Mouse (Mus musculus): ENCODE data around the gene Fam50b.

Gene Fam50b

DNA sequence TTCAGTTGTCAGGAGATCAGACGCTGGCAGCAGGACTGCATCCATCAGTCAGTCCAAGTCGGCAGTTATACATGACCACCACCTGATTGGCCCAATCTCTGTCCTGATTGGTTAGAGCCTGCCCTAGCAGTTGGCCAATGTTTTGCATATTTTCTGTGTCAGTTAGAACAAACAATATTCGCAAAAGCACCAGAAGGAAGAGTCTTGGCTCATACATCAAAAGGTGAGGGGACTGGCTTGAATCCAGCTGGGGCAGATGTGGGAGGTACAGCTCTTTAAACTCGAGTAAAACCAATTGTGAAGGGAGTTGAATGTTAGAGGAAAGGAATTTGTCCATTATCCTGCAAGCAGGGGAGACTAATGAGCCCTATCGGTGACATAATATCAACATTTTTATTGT is at the start of gene Fam50b:
Fam50b (plus strand) TSS at position 165 of the 400 bp plus-strand sequence.
- in situ Hi-C loops (cut with MboI; ENCODE audit: low sequenced_read_pairs): no loop called here

DNA sequence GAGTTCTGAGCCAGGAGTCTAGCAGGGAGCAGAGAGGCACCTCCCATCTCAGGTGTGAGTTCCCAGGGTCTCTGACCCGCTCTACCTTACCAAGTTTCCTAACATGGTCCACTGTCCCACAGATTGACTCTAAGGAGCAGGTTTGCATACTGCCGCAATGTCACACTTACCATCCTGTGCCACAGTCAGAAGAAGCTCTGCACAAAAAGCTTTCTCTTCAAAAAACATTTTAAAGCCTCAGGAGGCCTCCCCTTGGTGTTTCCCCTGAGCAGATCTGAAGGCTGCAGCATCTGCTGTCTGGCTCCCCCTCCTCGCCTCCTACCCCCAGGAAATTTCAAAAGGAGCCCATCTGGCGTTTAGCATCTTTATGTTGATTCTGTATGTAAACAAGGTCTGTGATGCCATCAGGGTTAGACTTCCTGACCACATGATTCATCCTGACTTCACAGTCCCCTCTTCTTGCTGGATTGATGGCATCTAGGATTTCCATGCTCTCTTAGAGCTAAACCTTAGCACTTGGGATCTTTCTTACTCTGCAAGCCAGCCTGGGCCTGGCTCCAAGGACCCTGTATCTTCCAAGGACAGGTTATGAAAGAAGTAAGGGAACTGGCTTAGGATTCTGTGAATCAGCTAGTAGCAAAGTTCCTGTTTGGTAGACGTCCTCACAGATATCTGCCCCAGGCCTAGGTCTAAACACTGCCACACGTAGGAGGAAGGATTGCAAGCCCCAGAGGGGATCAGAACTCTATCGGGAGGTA is 49.5 kb upstream of the Fam50b start:
- in situ Hi-C loops (cut with MboI; ENCODE audit: low sequenced_read_pairs): no loop called here

DNA sequence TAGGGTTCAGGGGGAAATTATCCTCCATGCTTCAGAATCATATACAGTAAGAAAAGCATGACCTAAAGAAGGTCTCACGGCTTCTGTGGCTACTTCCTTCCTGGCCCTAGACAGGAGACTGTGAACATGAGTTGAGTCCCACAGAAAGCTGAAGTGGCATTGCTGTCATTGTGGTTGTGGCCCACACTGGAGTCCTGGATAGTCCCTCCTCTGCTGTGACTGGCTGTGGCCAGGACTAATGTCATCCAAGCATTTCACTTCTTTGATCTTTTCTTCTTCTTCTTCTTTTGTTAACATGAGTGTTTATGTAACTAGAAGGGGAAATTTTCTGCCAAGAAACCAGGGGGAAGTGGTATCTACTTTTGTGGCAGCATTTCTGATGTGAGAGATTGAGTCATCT is 43.6 kb upstream of the Fam50b start:
- in situ Hi-C loops (cut with MboI; ENCODE audit: low sequenced_read_pairs): no loop called here

DNA sequence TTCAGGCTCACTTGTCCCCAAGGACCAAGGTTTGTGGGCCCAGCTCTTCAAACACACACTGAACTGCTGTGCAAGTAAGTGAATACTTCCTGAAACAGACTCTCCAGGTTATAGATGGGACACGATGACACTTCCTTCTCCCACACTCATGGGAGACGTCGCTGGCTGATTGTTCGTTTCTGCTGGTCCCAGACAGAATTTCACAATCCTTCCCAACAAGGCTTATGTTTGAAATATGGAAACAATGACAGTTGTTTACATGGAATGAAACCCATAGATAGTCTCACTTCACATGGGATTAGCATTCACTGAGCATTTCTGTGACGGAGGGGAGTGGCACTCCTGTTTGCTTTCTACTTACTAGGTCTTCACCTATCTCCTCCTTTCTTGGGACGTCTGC is 41.5 kb upstream of the Fam50b start:
- in situ Hi-C loops (cut with MboI; ENCODE audit: low sequenced_read_pairs): no loop called here

DNA sequence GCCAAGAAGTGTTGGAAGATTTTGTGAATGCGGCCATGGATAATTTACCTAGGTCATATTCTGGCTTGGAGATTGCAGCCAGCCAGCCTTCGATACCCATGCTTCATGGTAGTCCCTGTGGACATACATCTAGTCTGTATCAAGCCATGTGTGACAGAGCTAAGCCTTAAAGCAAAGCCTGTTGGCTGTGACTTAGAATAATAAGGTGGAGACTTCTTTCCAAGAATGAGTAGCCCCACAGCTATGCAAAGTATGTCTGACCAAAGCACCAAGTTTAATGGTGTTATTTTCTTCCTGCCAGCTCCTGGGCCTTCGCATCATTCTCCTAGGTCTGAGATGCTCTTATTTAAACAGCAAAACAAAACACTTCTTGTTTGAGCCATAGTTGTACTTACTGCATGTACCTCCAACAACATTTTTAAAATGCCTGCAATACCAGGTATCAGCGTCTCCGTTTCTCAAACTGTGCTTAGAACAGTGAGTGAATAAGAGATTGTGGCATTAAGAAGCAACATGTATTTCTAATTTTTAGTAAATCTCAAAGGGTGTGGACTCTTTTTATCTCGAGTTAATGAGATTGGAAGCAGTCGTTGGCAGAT is 37.8 kb upstream of the Fam50b start:
- in situ Hi-C loops (cut with MboI; ENCODE audit: low sequenced_read_pairs): no loop called here

DNA sequence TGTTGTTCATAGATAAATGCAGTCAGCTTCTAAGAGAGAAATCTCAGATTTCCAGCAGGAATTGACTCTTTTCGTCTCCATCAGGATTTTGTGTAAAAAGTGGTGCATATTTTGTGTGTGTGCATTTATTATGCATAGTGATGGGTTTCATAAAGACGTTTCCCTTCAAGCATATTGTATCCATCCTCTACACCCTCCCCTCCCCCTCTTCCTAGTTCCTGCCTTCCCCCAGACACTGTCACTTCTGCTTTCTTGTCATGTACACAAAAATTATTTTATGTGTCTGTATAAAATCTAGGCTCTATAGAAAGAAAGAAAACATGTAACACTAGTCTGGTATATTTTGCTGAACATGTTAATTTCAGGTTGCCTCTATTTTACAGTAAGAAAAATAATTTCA is 34.6 kb upstream of the Fam50b start:
- in situ Hi-C loops (cut with MboI; ENCODE audit: low sequenced_read_pairs): no loop called here

DNA sequence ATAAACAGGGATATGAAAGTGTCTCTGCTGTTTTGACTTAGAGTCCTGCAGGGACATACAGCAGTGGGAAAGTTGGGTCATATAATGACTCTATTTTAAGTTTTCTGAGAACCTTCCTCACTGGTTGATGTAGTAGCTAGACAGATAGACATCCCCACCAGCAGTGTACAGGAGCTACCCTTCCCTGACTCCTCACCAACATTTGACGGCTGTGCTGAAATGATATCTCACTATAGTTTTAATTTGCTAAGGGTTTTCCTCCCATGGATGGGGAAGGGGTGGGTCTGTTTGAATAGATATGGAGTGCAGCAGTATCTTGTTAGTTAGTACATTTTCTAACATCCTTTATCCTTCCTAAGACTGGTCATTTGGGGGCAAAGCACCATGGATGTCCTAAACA is 34.0 kb upstream of the Fam50b start:
- in situ Hi-C loops (cut with MboI; ENCODE audit: low sequenced_read_pairs): no loop called here

DNA sequence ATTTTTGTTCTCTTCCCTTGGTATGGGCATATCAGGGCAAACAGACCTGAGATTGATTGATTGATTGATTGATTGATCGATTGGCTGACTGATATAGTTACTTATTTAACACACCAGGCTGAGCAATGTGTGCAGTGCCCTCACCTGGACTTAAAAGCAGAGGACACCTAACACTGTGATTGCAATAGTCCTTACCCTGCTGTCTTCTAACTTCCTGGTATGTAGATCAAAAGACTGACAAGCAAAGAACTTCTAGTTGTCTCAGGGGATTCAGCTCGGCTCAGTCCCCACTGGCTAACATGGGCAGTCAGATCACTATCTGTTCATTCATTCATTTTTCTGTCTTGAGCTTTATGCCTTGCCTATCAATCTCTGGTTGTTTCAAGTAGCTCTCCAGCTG is 31.3 kb upstream of the Fam50b start:
- in situ Hi-C loops (cut with MboI; ENCODE audit: low sequenced_read_pairs): no loop called here

DNA sequence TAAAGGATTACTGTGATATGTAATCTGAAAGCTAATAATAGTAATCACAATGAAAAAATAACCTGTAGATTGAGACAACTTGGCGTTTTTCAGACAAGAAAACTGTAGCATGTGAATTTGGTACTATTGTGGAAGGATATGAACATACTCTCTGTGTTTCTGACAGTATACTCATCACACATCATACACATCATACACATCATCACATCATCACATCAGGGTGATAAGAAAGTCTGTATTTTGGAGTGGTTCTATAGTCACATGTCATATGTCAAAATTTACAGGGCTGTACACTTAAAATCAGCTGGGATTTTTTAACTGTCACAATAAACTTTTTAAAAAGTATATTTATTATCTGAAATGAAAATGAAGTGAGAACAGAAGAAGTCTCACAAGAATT is 30.9 kb upstream of the Fam50b start:
- in situ Hi-C loops (cut with MboI; ENCODE audit: low sequenced_read_pairs): no loop called here

DNA sequence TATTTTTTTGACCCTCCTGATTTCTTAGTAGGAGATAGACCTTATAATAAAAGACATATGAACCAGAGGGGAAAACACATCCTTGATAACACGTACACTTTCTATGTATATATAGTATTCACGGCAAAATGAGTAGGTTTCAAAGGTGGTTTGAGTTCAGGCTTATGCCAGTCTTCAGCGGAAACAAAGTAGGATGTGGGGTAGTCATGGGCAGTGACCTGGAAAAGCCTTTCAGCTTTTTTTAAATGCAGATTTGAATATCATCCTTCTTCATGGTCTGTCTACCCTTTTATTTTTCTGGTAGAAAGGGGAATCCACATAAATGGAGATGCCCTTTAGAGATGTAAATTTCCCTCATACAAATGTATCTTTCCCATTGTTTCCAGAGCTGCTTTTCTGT is 29.8 kb upstream of the Fam50b start:
- in situ Hi-C loops (cut with MboI; ENCODE audit: low sequenced_read_pairs): no loop called here

DNA sequence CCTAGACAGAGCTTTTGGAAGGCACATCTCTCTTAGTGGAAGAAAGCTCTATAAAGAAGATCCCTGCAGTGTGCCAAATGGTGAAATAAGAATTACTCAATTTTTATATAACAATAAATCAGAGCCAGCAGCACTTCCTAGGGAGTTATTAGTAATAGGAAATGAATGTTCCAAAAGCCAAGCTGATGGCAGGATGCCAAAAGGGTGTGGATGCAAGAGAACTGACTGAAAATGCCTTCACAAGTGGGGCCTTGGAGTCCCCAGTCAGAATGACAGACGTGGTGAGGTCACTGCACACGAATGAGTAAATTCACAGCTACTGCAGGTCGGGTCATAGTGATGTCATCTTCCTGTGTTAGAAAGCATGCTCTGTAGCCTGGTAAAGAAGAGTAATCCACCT is 25.7 kb upstream of the Fam50b start:
- in situ Hi-C loops (cut with MboI; ENCODE audit: low sequenced_read_pairs): no loop called here

DNA sequence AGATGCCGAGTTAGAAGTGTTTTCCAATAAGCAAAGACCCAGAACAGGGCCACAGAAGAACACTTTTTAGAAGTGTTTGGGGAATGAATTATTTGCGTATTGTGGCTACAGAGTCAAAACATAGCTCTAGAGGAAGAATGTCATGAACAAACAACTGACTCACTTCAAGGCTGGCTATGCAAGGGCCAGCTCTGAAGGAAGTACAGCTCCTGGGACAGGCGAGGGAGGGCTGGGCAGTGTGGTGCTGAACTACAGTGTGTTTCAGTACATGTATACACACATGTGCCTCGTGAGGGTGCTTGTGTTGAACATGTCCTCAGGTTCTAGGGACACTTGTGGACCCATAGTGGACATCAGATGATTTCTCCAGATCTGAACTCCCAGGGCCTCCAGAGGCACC is 25.1 kb upstream of the Fam50b start:
- in situ Hi-C loops (cut with MboI; ENCODE audit: low sequenced_read_pairs): no loop called here

DNA sequence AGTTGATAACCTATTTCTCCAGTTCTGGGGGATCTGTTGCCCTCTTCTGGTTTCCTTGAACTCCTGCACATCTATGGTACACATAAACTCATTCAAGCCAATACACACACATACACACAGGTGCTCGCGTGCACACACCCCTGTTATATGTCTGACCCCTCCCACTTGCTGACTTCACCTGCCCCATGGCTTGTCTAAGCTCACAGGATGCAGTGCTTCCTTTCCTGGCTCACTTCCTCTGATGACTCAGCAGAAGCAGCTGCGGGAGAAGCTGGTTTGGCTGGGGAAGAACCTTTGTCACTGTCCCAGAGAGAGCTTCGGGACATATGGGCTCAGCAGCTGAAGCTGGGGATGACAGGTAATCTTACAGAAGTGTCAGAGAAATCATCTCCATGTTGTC is 23.2 kb upstream of the Fam50b start:
- in situ Hi-C loops (cut with MboI; ENCODE audit: low sequenced_read_pairs): no loop called here

DNA sequence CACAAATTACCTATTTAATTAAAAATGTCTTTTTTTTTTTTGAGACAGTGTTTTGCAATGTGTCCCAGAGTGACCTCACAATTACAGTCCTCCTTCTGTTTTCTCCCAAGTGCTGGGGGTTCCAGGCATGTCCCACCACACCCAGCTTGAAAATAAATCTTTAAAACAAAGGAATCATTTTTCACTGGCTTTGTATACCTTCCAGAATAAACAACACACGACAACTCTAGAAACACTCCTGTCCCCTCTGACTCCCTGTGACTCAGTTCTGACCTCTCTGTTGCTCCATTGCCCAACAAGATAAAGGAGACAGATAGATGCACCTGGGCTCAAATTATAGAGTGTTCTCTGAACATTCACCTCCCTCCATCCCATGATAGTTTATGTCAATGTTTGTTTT is 21.8 kb upstream of the Fam50b start:
- in situ Hi-C loops (cut with MboI; ENCODE audit: low sequenced_read_pairs): no loop called here

DNA sequence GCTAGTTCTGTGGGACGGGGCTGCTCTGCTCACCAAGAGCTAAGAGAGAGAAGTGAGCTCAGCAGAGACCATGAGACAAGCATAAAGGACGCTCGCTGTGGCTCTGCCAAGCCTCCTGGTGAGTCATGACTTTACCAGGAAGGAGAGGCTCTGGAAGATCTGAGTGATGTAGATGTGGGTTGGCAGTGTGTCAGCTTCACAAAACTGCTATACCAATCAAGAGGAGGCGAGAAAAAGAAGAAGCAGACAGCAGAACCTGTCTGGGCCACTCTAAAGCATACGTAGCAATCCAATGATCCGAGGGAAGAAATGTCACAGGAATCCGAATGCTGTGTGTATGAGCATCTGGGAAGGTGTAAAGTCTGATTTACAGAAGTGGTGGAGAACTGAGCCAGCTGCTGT is 19.2 kb upstream of the Fam50b start:
- in situ Hi-C loops (cut with MboI; ENCODE audit: low sequenced_read_pairs): no loop called here

DNA sequence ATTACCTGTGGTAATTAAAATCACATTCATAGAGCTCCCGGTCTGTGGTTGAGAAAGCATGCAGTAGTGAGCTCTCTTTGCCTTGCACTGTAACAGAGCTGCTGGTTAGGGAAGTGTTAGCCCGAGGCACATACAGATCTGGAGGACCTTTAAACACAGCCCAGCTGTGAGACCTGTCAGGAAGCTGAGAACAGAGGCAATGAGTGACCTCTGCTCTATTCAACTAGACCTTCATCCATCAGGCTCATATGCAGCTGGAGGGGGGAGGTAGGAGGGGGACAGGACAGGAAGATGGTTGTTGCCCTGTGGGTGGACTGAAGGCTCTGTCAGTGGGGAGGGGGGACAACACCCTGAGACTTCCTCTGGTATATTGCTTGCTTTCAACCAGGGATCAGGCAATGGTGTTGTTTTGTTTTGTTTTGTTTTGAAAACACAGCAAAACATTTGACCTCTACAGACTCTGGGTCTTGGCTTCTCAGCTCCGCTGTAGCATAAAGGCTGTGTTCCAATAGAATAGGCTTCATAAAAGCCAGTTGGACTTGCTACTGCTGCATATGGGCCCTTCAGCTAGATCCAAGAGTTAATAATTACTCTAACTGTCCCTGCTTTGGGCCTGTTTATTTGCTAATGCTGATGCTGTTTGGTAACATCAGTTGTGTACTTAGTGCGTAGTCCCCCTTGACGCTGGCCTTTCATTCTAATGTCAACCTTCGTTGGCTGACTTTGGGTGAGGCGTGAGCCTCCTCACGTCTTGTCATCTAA is 9.6 kb upstream of the Fam50b start:
- in situ Hi-C loops (cut with MboI; ENCODE audit: low sequenced_read_pairs): no loop called here

DNA sequence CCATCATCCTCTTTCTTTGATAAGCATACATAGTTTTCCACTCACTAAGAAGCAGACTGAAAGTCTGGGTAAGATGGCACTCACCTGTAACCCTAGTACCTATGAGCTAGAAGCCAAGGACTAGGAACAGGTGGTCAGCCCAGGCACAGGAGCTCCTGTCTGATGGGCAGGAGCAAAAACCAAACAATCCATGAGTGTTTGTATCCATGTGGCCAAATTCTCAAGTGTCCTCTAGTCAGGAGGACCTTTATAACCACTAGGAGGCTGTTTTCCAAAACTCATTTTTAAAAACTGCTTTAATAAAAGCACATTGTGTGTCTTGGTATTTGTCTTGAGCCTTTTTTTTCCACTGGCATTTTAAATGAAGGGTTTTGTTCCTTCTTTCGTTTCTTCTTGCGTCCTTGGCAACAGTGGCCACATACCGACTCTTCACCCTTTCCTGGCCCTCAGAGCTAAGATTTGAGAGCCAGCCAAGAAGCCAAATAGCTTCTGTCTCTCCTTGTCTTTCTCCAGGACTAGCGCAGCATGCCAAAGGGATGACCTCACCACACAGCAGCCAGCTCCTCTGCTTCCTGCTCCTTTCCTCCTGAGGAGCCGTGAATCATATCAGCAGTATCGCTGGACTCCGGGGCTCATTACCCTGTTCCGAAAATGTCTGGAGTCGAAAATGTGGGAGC is 8.7 kb upstream of the Fam50b start:
- in situ Hi-C loops (cut with MboI; ENCODE audit: low sequenced_read_pairs): no loop called here

DNA sequence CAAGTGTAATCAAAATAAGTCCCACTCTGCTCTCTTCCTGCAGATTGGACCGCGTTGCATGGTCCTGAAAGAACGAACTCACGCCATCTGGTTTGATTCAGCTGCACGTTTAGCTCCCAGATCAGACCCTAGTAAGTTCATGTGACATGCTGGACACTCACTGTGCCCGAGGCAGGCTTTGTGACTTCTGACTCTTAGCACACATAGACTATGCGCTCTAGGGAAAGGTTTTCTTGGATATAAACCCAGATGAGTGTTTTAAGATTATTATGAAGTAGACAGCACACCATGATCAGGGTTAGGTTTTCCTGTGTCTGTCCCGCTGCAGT is 8.2 kb upstream of the Fam50b start:
- in situ Hi-C loops (cut with MboI; ENCODE audit: low sequenced_read_pairs): no loop called here

DNA sequence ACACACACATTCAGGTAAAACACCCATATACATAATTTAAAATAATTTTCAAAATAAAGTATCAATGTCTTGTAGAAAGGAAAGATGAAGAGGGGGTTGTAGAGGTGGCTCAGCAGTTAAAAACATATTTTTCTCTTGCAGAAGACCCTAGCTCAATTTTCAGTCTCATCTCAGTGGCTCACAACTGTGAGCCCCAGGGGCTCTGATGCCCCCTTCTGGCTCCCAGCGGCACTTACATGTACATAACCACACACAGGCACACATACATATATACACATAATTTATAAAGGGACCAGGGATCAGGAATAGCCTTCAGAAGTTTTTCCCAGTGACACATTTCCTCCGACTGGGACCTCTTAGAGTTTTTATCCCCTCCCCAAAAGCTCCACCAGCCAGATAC is 7.6 kb upstream of the Fam50b start:
- in situ Hi-C loops (cut with MboI; ENCODE audit: low sequenced_read_pairs): no loop called here

DNA sequence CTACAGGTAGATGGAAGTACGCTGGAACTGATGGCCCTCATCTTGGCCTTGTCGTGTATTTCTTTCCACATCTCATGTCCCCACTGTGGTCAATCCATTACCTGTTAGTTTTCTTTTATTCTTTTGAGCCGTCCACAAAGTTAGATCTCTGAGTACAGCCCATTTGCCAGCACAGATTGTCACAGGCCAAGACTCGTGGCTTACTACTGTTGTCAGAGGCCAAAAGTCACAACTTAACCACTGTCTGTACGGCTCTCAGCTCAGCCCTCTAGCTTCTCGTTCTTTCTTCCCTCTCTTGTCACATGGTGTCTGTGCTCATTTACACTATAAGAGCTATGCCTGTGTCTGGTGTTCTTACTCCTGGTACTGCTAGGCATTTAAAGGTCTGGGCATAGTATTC is 3.1 kb upstream of the Fam50b start:
- in situ Hi-C loops (cut with MboI; ENCODE audit: low sequenced_read_pairs): no loop called here

DNA sequence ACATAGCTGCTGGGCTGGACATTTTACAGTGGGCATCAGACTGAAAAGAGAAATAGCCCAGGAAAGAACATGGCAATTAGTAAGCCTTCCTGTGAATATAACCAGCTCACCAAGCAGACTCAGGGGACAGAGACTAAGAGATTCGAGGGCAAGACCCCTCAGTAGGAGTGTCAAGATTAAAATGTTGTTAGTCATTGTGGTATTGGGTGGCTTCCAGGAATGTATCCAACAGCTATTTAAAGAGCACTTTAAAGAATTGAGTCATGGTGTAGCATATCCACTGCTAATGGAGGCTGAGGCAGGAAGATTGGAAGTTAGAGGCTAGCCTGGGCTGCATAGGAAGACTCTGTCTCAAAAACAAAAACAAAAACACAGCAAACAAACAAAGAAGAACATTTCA is 870 bp upstream of the Fam50b start:
- in situ Hi-C loops (cut with MboI; ENCODE audit: low sequenced_read_pairs): no loop called here
